Mouse (Mus musculus): Measurements from ENCODE around the gene Piezo1.

DNA sequence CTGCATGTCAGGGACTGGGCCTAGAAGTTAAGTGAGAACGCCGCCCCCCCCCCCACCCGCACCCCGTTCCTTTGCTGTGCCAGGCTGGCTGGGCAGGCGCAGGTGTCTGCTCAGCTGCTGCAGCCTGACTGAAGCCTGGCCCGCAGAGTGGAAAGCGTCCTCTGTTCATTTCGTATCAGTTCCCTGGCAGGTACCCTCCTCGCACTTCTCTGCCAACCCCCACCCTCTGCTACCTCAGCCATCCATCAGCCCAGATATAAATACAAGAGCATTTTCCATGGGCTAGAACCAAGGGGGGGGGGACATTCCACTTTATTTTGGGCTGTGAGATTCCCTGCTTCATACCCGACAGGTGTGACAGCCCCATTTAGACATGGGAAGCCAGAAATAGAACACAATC, 99.0 kb downstream of the Piezo1 start:
- TF ChIP-seq CTCF (IDR thresholded peaks at IDR 0.05; ENCODE audit: low read depth, low read length) (no peak), POLR2A (IDR thresholded peaks at IDR 0.05; ENCODE audit: borderline replicate concordance, low read depth, low read length) (no peak)

All from bone marrow macrophage, adult 2 months (primary cell).